Mouse (Mus musculus) kidney, adult 2 months (tissue): Measurements from ENCODE around the gene Adat1.

Experiments used
- CTCF ChIP-seq: fragments of 200-500 bp; conservative IDR thresholded peaks from 2 replicates; pipeline ENCODE4 v1.5.1; 2011; ENCODE audit warnings: low read depth, mild to moderate bottlenecking, control low read depth, low read length, moderate library complexity, mixed read lengths; ENCODE audit not compliant: insufficient read depth, insufficient read length
- POLR2A ChIP-seq: fragments of 200-500 bp; IDR thresholded peaks from one replicate; pipeline ENCODE4 v1.6.1; 2011; ENCODE audit warnings: low read depth, low read length, control low read depth

DNA sequence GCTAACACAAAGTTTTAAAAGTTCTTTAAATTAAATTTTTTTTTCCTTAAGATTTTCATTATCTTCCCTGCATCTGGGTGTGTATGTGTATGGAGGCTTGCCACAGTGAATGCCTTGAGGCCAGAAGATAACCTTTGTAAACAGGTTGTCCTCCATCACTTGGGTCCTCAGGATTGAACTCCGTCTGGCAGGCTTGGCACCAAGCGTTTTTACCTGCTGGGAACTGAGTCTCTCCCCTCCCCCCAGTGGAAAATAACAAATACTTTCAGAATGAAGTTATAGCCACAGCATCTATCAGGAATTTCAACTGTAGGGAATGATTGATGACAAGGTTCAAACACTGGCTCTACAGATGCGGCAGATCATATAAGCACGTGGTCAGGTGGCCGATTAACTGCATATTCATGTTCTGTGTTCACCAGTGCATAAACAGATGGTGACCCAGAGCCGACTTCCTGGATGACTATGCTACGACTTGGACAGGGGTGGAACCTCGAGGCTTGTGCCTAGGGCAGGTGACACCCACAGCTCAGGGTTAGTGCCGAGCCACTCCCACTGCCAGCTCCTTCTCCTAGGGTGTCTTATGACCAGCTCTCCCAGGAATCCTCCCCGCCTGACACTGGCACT lies 52.5 kb downstream of the Adat1 start:
- TF ChIP-seq CTCF, result no peak
- TF ChIP-seq POLR2A, result no peak
